Mouse (Mus musculus) left cerebral cortex, adult 6 months (tissue): ENCODE results near the gene Cadps. TPM values are rescaled to one million over a fixed set of nuclear protein-coding genes. Genes with fewer than 3 reads are reported as not detected.

ENCODE experiments used
- long read RNA-seq, 2 experiments: library from polyadenylated mRNA; unstranded; transcript quantifications; one replicate each; pipeline ENCODE4 v2.0.0; 2019 to 2020
- polyA plus RNA-seq: library from polyadenylated mRNA; unstranded; fragments of <200 nt; fragmentation: Nextera tagmentation; gene quantifications from 2 replicates; pipeline ENCODE4 v1.2.3, GENCODE M21; 2021

Gene Cadps
- 28.3 and 42.2 TPM in 2 replicates for polyA plus RNA-seq
- long read RNA-seq, experiment 1, transcript Cadps-207 (2 exons, 790 nt), result major isoform, 8 of 138 reads
- long read RNA-seq, experiment 1, partial matches to known transcripts, result 89 of 138 reads
- long read RNA-seq, experiment 1, other reads (novel, unspliced or antisense), result 41 of 138 reads
- long read RNA-seq, experiment 2, partial matches to known transcripts, result 28 of 82 reads
- long read RNA-seq, experiment 2, other reads (novel, unspliced or antisense), result 52 of 82 reads

GRCm38 (mm10) chr14:12822491-12823219 lies at the start of gene Cadps:
Gene Cadps, minus strand, starts transcription at chr14:12823079.

GRCm38 (mm10) chr14:12348089-12348488 lies 474.8 kb downstream of the Cadps start, which contains the start of gene Fezf2:
Gene Fezf2, minus strand, starts transcription at chr14:12348189.

